Mouse (Mus musculus) adrenal gland, postnatal 14 days (tissue): ENCODE data around the gene Gmip. TPM values are rescaled to one million over a fixed set of nuclear protein-coding genes. Genes with fewer than 3 reads are reported as not detected.

Source experiments
- DNase-seq: peaks from one replicate; pipeline ENCODE4 v3.0.0; 2021; ENCODE audit warnings: mixed read lengths
- long read RNA-seq, 2 experiments: library from polyadenylated mRNA; stranded (forward); transcript quantifications; one replicate each; pipeline ENCODE4 v2.0.0; 2021
- total RNA-seq: library from RNA; stranded (reverse); gene quantifications from 2 replicates; pipeline ENCODE4 v1.2.3, GENCODE M21; 2021

Gene Gmip
- 9.1 and 19.4 TPM in 2 replicates for total RNA-seq
- long read RNA-seq, experiment 1, partial matches to known transcripts: 2 of 12 reads
- long read RNA-seq, experiment 1, other reads (novel, unspliced or antisense): 6 of 12 reads
- long read RNA-seq, experiment 2, partial matches to known transcripts: 0 of 7 reads
- long read RNA-seq, experiment 2, other reads (novel, unspliced or antisense): 4 of 7 reads

- peak; percentile 92 for DNase-seq
These were observed at the start of gene Gmip for GRCm38 (mm10) chr8:69808094-69808863. Gene Gmip (plus strand): TSS chr8:69808679.

GRCm38 (mm10) chr8:69761814-69762445 is 46.5 kb upstream of the Gmip start:
- DNase-seq: no peak

GRCm38 (mm10) chr8:69771221-69771620 is 37.3 kb upstream of the Gmip start:
- DNase-seq: no peak

- DNase-seq: no peak
These were observed 36.4 kb upstream of the Gmip start for GRCm38 (mm10) chr8:69772106-69772505.

GRCm38 (mm10) chr8:69774503-69775148 is 33.9 kb upstream of the Gmip start, which contains the start of gene Gm20422:
Gene Gm20422 (minus strand): TSS chr8:69774886.
- peak; percentile 92 for DNase-seq

- DNase-seq: no peak
These were observed 33.3 kb upstream of the Gmip start for GRCm38 (mm10) chr8:69775149-69775534.

- no peak for DNase-seq
These were observed 31.4 kb upstream of the Gmip start for GRCm38 (mm10) chr8:69777111-69777510.

- DNase-seq: no peak
These were observed 19.4 kb upstream of the Gmip start for GRCm38 (mm10) chr8:69789105-69789504.

GRCm38 (mm10) chr8:69789731-69790130 is 18.7 kb upstream of the Gmip start:
- no peak for DNase-seq

GRCm38 (mm10) chr8:69790364-69790763 is 18.1 kb upstream of the Gmip start:
- DNase-seq: no peak

- DNase-seq: peak; percentile 94
These were observed 17.6 kb upstream of the Gmip start, which contains the start of the genes Atp13a1 and Zfp866 for GRCm38 (mm10) chr8:69790773-69791367. Gene Atp13a1 (plus strand): TSS chr8:69791163. Gene Zfp866 (minus strand): TSS chr8:69791178.

GRCm38 (mm10) chr8:69791415-69792068 is 16.9 kb upstream of the Gmip start:
- peak; percentile 67 for DNase-seq

GRCm38 (mm10) chr8:69793666-69794065 is 14.8 kb upstream of the Gmip start:
- DNase-seq: no peak

- DNase-seq: no peak
These were observed 14.4 kb upstream of the Gmip start for GRCm38 (mm10) chr8:69794096-69794495.

- no peak for DNase-seq
These were observed 13.6 kb upstream of the Gmip start for GRCm38 (mm10) chr8:69794901-69795300.

GRCm38 (mm10) chr8:69796721-69797345 is 11.6 kb upstream of the Gmip start:
- no peak for DNase-seq

GRCm38 (mm10) chr8:69797661-69798060 is 10.8 kb upstream of the Gmip start:
- DNase-seq: no peak

- no peak for DNase-seq
These were observed 9.2 kb upstream of the Gmip start for GRCm38 (mm10) chr8:69799261-69799660.

- no peak for DNase-seq
These were observed 8.5 kb upstream of the Gmip start for GRCm38 (mm10) chr8:69799946-69800345.

GRCm38 (mm10) chr8:69801796-69802195 is 6.7 kb upstream of the Gmip start:
- no peak for DNase-seq

- no peak for DNase-seq
These were observed 6.3 kb upstream of the Gmip start for GRCm38 (mm10) chr8:69802216-69802615.
